Mouse (Mus musculus) heart, embryonic 12.5 days (tissue): ENCODE data around the gene Pom121. TPM values are rescaled to one million over a fixed set of nuclear protein-coding genes. Genes with fewer than 3 reads are reported as not detected.

Source experiments
- ATAC-seq: fragments of 200-750 bp; cut with Nextera tagmentation; 2 replicates; pipeline ENCODE4 v1.8.0; 2017; ENCODE audit warnings: moderate TSS enrichment, moderate library complexity; ENCODE audit not compliant: insufficient number of reproducible peaks, low FRiP score
- H3K27ac ChIP-seq: fragments of 300-500 bp; sonication (generic); 2 replicates; pipeline ENCODE4 v1.5.1; 2016; ENCODE audit warnings: mild to moderate bottlenecking, moderate library complexity; ENCODE audit not compliant: poor library complexity, severe bottlenecking
- H3K27me3 ChIP-seq: fragments of 300-500 bp; sonication (generic); replicated peaks from 2 replicates; pipeline ENCODE4 v1.6.1; 2016; ENCODE audit warnings: mild to moderate bottlenecking, moderate library complexity
- H3K36me3 ChIP-seq: fragments of 300-500 bp; sonication (generic); 2 replicates; pipeline ENCODE4 v1.6.1; 2016; ENCODE audit warnings: mild to moderate bottlenecking, moderate library complexity
- H3K4me1 ChIP-seq: fragments of 300-500 bp; sonication (generic); replicated peaks from 2 replicates; pipeline ENCODE4 v1.6.1; 2016; ENCODE audit warnings: mild to moderate bottlenecking
- H3K4me2 ChIP-seq: fragments of 300-500 bp; sonication (generic); 2 replicates; pipeline ENCODE4 v1.6.1; 2016; ENCODE audit warnings: mild to moderate bottlenecking, moderate library complexity
- H3K4me3 ChIP-seq: fragments of 300-500 bp; sonication (generic); 2 replicates; pipeline ENCODE4 v1.5.1; 2016; ENCODE audit warnings: mild to moderate bottlenecking
- H3K9ac ChIP-seq: fragments of 300-500 bp; sonication (generic); 2 replicates; pipeline ENCODE4 v1.6.1; 2016; ENCODE audit warnings: mild to moderate bottlenecking, moderate library complexity
- H3K9me3 ChIP-seq: fragments of 300-500 bp; sonication (generic); replicated peaks from 2 replicates; pipeline ENCODE4 v1.6.1; 2016; ENCODE audit warnings: mild to moderate bottlenecking, moderate library complexity
- WGBS: fragments of 180-500 bp; shearing (Covaris S2); methylation state at CpG from one replicate; pipeline ENCODE4 v1.1.7; 2016; 5-methylcytosine and 5-hydroxymethylcytosine counted together
- polyA plus RNA-seq: library from polyadenylated mRNA; unstranded; fragments of >200 nt; fragmentation: Nextera tagmentation; extraction: Ambion mirVana; gene quantifications from 2 replicates; pipeline ENCODE4 v1.2.1, GENCODE M21; 2016

Pom121 gene
- 14.7 and 16.5 TPM in 2 replicates for polyA plus RNA-seq

GRCm38 (mm10) chr5:135394004-135394823, at the start of gene Pom121:
TSS of gene Pom121 (minus strand) at chr5:135394546.
- Histone ChIP-seq H3K4me3 (peak within 1 kb of the TSS; percentile 88), H3K9me3 (no peaks in the 10 kb centered on the region), H3K4me2 (peak within 1 kb of the TSS; percentile 79), H3K27ac (peak within 1 kb of the TSS; percentile 82), H3K4me1 (peaks cover 18% of the 10 kb centered on the region), H3K27me3 (no peaks in the 10 kb centered on the region), H3K9ac (peak within 1 kb of the TSS; percentile 95), H3K36me3 (peaks cover 32% of the 10 kb centered on the region)
- peak; percentile 89 for ATAC-seq
- WGBS = under 1% methylated on average over 107 of the region's 110 CpGs

GRCm38 (mm10) chr5:135442430-135442829, 48.1 kb upstream of the Pom121 start:
- no peak overlapping the region for H3K4me3 ChIP-seq
- peaks cover 75% of the 10 kb centered on the region for H3K36me3 ChIP-seq
- no peaks in the 10 kb centered on the region for H3K27me3 ChIP-seq
- H3K4me2 ChIP-seq = 0 out of 2 replicates have a peak overlapping the region, but pooled peaks have one; percentile 1
- no peaks in the 10 kb centered on the region for H3K9me3 ChIP-seq
- peak; percentile 73 for ATAC-seq
- 62% methylated on average over 7 of the region's 7 CpGs for WGBS
- peaks cover 18% of the 10 kb centered on the region for H3K4me1 ChIP-seq
- H3K27ac ChIP-seq = peak overlapping the region; percentile 68
- H3K9ac ChIP-seq = no peak overlapping the region

GRCm38 (mm10) chr5:135435039-135435438, 40.7 kb upstream of the Pom121 start:
- no peak overlapping the region for H3K9ac ChIP-seq
- H3K27me3 ChIP-seq = no peaks in the 10 kb centered on the region
- no peaks in the 10 kb centered on the region for H3K4me1 ChIP-seq
- WGBS = 91% methylated on average over 10 of the region's 10 CpGs
- peaks cover 10% of the 10 kb centered on the region for H3K9me3 ChIP-seq
- peaks cover 84% of the 10 kb centered on the region for H3K36me3 ChIP-seq
- H3K4me2 ChIP-seq = no peak overlapping the region
- no peak overlapping the region for H3K4me3 ChIP-seq
- no peak overlapping the region for H3K27ac ChIP-seq
- ATAC-seq = no peak

GRCm38 (mm10) chr5:135433861-135434260, 39.5 kb upstream of the Pom121 start:
- 95% methylated on average over 4 of the region's 4 CpGs for WGBS
- ATAC-seq = no peak
- H3K27ac ChIP-seq = no peak overlapping the region
- no peak overlapping the region for H3K9ac ChIP-seq
- H3K4me2 ChIP-seq = no peak overlapping the region
- H3K36me3 ChIP-seq = peaks cover 89% of the 10 kb centered on the region
- no peaks in the 10 kb centered on the region for H3K4me1 ChIP-seq
- peaks cover 10% of the 10 kb centered on the region for H3K9me3 ChIP-seq
- H3K4me3 ChIP-seq = no peak overlapping the region
- H3K27me3 ChIP-seq = no peaks in the 10 kb centered on the region

GRCm38 (mm10) chr5:135431111-135431510, 36.8 kb upstream of the Pom121 start:
- Histone ChIP-seq H3K36me3 (peaks cover 91% of the 10 kb centered on the region), H3K4me3 (no peak overlapping the region), H3K4me1 (no peaks in the 10 kb centered on the region), H3K4me2 (no peak overlapping the region), H3K27ac (no peak overlapping the region), H3K27me3 (no peaks in the 10 kb centered on the region), H3K9me3 (peaks cover 10% of the 10 kb centered on the region), H3K9ac (no peak overlapping the region)
- no peak; the same call in 1 of the 2 replicates for ATAC-seq
- 68% methylated on average over 6 of the region's 6 CpGs for WGBS

- H3K9ac ChIP-seq = no peak overlapping the region
- H3K27me3 ChIP-seq = no peaks in the 10 kb centered on the region
- H3K9me3 ChIP-seq = peaks cover under 1% of the 10 kb centered on the region; the same call in 1 of the 2 replicates
- H3K27ac ChIP-seq = no peak overlapping the region
- whole genome bisulfite sequencing = 70% methylated on average over 5 of the region's 5 CpGs
- no peak for ATAC-seq
- H3K4me1 ChIP-seq = no peaks in the 10 kb centered on the region
- no peak overlapping the region for H3K4me3 ChIP-seq
- H3K36me3 ChIP-seq = peaks cover 91% of the 10 kb centered on the region
- H3K4me2 ChIP-seq = no peak overlapping the region
Observed at GRCm38 (mm10) chr5:135428786-135429185, 34.4 kb upstream of the Pom121 start.

GRCm38 (mm10) chr5:135410266-135410665, 15.9 kb upstream of the Pom121 start:
- Histone ChIP-seq H3K9ac (no peak overlapping the region), H3K36me3 (peaks cover 56% of the 10 kb centered on the region), H3K9me3 (no peaks in the 10 kb centered on the region), H3K4me1 (no peaks in the 10 kb centered on the region), H3K4me2 (no peak overlapping the region), H3K27me3 (no peaks in the 10 kb centered on the region), H3K4me3 (no peak overlapping the region), H3K27ac (no peak overlapping the region)
- ATAC-seq = no peak
- 83% methylated on average over 9 of the region's 9 CpGs for WGBS

- no peak overlapping the region for H3K27ac ChIP-seq
- ATAC-seq = no peak
- H3K4me3 ChIP-seq = no peak overlapping the region
- H3K36me3 ChIP-seq = peaks cover 35% of the 10 kb centered on the region
- H3K9ac ChIP-seq = no peak overlapping the region
- no peaks in the 10 kb centered on the region for H3K9me3 ChIP-seq
- 83% methylated on average over 4 of the region's 4 CpGs for WGBS
- H3K27me3 ChIP-seq = no peaks in the 10 kb centered on the region
- H3K4me2 ChIP-seq = no peak overlapping the region
- 0 out of 2 replicates have a peak, but pooled peaks cover 3% of the 10 kb centered on the region for H3K4me1 ChIP-seq
Observed at GRCm38 (mm10) chr5:135408114-135408513, 13.8 kb upstream of the Pom121 start.

- no peak for ATAC-seq
- H3K9me3 ChIP-seq = no peaks in the 10 kb centered on the region
- no peak overlapping the region for H3K9ac ChIP-seq
- no peak overlapping the region for H3K4me3 ChIP-seq
- H3K27ac ChIP-seq = no peak overlapping the region
- 82% methylated on average over 9 of the region's 9 CpGs for WGBS
- no peak overlapping the region for H3K4me2 ChIP-seq
- no peaks in the 10 kb centered on the region for H3K27me3 ChIP-seq
- 0 out of 2 replicates have a peak, but pooled peaks cover 3% of the 10 kb centered on the region for H3K4me1 ChIP-seq
- H3K36me3 ChIP-seq = peaks cover 14% of the 10 kb centered on the region
Observed at GRCm38 (mm10) chr5:135405437-135405836, 11.1 kb upstream of the Pom121 start.

- ATAC-seq = no peak
- Histone ChIP-seq H3K9ac (no peak overlapping the region), H3K27ac (no peak overlapping the region), H3K4me1 (0 out of 2 replicates have a peak, but pooled peaks cover 3% of the 10 kb centered on the region), H3K36me3 (peaks cover 5% of the 10 kb centered on the region), H3K27me3 (no peaks in the 10 kb centered on the region), H3K9me3 (no peaks in the 10 kb centered on the region), H3K4me3 (no peak overlapping the region), H3K4me2 (no peak overlapping the region)
- 36% methylated on average over 20 of the region's 20 CpGs for WGBS
Observed at GRCm38 (mm10) chr5:135404623-135405022, 10.3 kb upstream of the Pom121 start.

- Histone ChIP-seq H3K9me3 (no peaks in the 10 kb centered on the region), H3K27ac (no peak overlapping the region), H3K27me3 (no peaks in the 10 kb centered on the region), H3K4me3 (no peak overlapping the region), H3K9ac (no peak overlapping the region), H3K4me1 (0 out of 2 replicates have a peak, but pooled peaks cover 3% of the 10 kb centered on the region), H3K36me3 (no peaks in the 10 kb centered on the region), H3K4me2 (no peak overlapping the region)
- ATAC-seq = peak; percentile 67; the same call in 1 of the 2 replicates
- WGBS = 6% methylated on average over 2 of the region's 2 CpGs
Observed at GRCm38 (mm10) chr5:135400244-135400643, 5.9 kb upstream of the Pom121 start.
